Mouse (Mus musculus): ENCODE measurements around the gene Mff.
A peak's percentile ranks its signal among the peaks of the same experiment; 100 is the strongest.

Mff gene

DNA sequence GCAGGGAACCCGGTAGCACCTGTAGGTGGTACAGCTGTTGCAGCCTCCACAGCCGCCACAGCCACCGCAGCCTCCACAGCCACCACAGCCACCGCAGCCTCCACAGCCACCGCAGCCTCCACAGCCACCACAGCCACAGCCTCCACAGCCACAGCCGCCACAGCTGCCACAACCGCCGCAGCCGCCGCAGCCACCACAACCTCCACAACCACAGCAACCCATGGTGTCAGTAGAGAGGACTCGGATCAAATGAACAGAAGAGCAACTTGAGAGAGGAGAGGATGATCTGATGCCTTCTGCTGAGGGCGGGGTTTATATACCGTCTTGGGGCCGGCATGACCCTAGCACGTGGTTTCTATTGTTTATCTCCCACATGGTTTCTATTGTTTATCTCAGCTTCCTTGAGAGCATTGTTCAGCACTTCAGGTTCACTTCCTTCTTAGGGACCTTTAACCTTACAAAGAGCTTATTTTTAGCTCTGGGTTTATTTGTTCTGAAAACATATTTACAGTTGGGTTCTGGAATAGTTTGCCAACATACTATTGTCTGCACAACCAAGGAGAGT, 46.4 kb downstream of the Mff start, which contains the start of gene Gm47791:
Gm47791 (minus strand) TSS at position 222 of the 565 bp plus-strand sequence.
- no peak for DNase-seq (ENCODE audit: low spot score)

DNA sequence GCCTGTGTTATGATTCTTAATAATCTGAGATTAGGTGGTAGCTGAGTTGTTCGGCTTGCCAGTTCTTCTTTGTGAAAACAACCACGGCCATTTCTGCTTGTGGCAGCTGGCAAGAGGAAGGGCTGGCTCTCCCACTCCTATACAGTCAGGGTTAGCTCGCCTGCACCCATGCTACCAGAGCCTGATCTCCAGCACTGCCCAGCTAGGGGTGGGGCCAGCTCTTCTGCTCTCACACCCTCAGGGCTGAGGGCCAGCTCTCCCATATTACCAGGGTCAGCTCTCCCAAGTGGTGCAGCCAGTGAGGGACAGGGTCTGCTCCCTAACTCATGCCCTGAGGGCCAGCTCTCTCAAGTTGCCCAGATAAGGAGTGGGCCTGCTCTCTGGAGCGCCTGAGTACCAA, 47.7 kb downstream of the Mff start:
- no peak for DNase-seq (ENCODE audit: low spot score)

DNA sequence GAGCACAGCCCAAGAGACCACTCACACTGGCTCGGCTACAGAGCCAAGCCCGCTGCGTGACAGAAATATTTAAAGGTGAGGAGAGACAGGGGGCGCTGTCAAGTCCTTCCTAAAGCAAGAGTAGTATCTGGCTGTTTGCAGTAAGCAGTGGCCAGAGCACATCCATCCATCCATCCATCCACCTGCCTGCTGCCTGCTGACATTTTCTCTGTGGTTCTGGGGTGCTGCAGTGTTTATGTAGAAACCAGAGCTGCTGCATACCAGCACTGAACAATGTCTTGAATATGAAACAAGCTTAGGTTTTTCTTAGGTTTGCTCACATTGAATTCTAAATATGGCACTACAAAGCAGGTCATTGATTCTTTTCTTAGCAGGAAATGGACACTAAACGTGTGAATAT, 48.5 kb downstream of the Mff start:
- no peak for DNase-seq (ENCODE audit: low spot score)

DNA sequence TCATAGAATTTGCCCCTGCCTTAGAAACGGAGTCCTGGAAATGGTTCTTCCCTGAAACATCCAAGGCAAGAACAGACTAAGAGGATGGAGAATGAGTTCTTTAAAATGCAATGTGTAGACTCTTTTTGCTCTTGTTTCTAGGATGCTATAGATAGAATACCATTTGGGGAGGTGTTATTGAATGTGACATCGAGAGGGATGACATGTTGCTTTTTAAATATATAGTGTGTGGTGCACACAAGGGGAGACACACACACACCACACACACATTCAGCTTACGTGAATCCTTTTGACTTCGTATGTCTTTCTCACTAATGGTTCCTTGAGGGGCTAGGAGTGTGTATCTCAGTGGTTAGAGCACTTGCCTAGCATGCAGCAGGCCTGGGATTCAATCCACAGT, 50.6 kb downstream of the Mff start:
- no peak for DNase-seq (ENCODE audit: low spot score)

DNA sequence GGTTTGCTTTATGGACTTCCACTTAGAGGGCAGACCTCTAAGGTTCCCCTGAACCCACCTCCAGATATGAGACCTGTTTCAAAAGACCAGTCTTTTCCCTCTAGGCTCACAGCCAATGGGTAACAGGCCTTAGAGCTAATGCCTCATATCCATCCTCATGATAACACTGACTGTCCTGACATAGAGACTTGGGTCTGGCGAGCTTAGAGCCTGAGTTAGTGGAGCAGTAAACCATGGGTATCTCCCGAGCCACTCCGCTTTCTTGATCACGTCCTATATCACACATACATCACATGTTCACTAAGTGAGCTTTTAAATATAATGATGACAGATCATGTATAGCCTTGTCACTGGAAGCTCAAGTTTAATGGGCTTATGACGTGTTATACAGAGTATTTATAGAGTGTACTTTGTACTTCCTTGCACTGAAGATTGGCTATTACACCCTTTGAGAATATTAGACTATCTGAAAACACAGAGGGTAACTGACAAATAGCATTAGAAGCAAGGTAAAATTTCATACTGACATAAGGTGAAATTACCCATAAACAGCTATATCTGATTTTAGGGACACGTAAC, 54.8 kb downstream of the Mff start:
- DNase-seq (ENCODE audit: low spot score) = no peak

DNA sequence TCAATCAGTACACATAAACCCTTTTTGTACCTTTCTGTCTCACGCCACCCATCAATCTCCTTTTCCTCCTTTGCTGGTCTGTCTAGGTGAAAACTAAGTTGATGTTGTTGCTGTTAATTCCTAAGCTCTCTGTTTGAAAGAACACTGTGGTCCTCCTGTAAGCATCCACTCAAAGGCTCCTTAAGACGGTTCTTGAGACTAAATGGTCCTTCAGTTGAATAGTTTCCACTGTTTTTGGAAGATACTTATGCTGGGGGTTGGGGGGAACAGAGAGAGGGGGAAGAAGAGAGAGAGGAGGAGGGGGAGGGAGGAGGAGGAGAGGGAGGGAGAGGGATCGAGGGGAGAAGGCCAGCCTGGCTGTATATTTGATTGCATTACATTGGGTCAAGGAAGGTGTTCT, 58.9 kb downstream of the Mff start:
- DNase-seq (ENCODE audit: low spot score) = no peak

DNA sequence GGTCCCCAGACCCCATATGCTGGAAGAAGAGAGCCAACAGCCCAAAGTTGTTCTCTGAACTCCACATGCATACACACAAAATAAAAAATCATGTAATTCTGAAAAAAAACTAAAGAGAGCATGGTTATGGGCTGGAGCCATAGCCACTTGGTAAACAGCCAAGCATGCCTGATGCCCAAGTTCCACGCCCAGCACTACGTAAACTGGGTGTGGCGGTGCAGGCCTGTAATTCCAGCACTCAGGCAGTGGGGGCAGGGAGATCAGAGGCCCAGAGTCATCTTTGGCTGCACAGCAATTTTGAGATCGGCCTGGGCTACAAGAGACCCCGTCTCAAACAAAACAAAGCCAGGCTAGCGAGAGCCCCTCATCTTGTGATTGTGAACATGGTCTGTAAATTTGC, 60.9 kb downstream of the Mff start:
- DNase-seq (ENCODE audit: low spot score) = no peak

DNA sequence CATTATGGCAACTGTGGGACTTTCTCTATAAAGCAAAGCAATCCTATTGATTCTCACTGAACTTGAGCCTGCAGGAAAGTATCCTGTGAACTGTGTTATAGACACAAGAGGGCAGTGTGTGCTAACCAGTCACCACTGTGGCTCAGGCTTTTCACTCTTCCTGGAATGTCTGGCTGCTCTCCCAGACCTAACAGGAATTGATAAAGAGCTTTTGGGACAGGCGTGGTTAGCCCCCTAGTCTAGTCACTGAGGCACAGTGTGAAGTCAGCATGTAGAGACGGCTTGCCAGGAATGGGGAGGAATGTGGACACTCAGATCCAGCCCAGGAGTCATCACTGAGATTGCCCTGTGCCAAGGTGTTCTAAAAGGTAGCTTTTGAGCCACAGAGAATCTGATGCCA, 62.7 kb downstream of the Mff start:
- DNase-seq (ENCODE audit: low spot score) = peak; percentile 57

DNA sequence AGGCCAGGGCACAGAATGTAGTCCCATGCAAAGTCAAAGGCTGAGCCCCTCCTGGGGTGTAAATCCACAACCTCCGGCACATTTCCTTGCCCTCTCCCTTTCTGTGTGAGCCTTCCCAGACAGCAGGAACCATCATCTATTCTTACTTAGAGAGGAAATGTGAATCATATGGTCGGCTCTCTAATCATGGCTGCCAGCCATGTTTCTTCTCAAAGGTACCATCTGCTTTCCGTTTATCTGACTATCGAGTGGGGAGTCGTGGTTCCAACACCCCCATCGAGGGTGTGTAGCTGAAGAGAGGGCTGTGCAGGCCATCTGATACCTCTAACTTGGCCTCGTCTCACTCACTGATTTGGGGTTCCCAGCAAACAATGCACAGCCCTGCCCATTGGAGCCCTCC, 63.4 kb downstream of the Mff start:
- DNase-seq (ENCODE audit: low spot score) = no peak

DNA sequence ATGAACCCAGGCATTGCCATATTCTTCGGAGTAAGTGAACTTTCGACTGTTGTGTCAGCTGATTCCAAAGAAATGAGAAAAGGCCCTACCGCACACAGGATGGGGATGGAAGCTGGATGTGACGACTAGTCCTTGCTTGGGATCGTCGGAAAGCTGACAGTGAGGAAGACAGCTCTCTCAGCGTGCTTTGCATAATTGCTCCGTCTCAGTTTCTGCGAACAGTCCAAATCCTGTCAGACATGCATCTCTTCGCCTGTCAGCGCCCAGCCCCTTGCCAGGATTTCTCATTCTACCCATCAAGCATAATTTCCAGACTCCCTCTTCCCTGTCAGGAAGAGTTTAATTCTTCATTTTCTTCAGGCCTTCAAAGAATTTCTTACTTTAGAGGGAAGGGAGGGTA, 66.4 kb downstream of the Mff start:
- no peak for DNase-seq (ENCODE audit: low spot score)

DNA sequence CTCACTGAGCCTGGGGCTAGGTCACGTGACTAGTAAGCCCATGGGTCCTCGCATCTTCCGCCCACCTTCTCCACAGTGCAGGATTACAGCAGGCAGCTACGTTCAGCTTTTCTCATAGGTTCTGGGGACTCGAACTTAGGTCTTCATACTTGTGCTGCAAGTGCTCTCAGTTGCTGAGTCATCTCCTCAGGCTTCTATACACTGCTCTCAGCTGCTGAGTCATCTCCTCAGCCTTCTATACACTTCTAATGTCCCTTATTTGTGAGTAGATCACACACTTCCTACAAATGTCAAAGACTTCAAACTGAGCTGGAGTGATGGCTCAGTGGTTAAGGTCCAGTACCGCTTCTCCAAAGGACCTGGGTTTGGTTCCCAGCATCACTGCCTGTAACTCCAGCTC, 67.5 kb downstream of the Mff start:
- no peak for DNase-seq (ENCODE audit: low spot score)

DNA sequence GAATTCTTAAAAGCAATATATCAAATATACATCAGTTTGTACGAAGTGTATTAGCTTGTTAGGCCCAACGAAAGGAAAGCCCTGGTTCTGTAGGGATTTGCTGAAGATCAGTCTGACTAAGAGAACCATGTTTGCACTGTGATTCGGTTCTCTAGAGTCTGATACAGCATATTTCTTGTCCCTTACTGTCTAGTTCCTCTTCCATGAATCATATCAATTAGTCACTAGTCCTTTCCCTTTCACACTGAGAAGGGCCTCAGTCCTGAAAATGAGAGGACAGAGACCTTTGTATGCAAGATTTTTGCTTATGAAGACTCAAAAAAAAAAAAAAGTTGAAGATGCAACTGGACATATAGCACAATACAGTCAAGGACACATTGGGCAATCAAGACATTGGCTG, 68.4 kb downstream of the Mff start:
- DNase-seq (ENCODE audit: low spot score) = no peak

DNA sequence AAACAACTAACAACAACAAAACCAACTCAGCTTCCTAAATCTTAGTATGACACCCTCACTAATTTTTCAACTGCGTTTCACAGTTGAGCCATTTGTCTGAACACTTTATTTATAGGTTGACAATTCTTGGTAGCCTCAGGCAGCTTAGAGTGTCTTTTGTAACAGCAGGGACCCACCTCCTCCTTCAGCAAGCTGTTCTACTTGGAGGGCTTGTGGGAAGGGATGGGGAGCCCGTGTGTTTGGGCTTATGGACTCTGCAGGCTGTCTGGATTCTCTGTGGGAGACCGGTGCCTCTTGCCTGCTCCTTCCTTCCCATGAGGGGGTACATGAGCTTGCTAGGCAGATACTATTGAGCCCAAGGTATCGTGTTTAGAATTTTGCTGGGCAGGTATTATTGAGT, 69.3 kb downstream of the Mff start:
- DNase-seq (ENCODE audit: low spot score) = no peak

DNA sequence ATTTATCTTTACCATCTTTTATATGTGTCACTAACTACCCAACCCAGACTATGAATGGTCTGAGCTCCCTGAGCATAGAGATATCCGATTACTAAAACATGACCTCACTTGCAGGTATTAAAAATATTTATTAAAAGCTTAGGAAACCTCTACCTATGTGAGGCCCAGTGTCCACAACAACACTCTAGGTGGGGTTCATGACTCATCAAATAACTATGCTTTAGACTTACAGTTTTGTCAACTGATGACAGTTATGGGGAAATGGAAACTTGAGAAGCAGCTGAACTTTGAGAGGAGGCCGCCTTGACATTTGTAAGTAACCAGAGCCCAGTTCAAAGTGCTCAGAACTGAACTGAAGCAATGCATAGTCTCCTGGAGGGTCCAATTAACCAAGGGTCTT, 70.5 kb downstream of the Mff start:
- DNase-seq (ENCODE audit: low spot score) = no peak

DNA sequence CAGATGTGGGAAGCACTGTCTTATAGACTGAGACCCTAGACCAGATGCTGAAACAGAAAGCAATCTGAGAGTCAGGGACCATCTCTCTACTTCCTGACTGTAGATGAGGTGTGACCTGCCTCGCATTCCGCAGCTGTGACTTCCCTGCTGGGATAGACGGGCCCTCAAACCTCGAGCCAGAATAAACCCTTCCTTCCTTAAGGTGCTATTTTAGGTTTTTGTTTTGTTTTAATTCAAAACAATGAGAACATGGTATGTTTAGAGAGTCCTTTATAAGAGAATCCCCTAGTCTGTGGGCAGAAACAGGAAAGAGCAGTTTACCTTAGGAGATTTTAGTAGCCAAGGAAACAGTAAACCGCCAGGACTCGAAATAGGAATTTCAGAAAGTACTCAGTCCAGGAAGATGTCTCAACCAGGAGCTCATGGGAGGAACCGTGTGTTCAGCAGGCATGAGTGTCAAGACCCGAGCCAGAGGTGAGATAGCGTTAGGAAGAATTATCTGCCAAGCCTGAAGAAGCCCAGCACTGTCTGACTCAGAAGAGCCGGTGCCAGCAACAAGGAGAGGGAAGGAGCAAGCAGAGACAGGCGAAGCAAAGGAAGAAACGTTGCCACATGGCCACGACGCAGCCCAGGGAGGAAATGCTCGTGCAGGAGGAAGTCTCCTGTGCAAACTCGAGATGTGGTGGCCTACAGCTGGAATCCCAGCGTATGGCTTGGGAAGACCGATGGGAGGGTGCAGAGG, 71.2 kb downstream of the Mff start:
- DNase-seq (ENCODE audit: low spot score) = no peak

DNA sequence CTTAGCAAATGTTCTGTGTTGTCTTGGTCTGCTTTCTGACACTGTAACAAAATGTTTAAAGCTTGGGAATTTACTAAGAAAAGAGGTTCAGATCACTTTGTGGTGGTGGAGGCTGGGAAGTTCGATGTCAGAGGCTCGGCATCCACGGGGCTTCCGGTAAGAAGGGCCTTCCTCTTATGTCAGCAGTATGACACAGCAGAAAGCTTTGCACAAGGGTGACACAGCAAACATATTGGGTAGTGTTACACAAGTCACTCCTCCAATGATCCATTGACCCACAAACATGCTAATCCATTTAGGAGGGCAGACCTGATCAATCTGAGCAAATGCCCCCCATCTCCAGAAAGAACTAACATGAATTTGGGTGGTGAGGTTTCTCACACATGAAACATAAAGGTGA, 72.4 kb downstream of the Mff start:
- DNase-seq (ENCODE audit: low spot score) = no peak

DNA sequence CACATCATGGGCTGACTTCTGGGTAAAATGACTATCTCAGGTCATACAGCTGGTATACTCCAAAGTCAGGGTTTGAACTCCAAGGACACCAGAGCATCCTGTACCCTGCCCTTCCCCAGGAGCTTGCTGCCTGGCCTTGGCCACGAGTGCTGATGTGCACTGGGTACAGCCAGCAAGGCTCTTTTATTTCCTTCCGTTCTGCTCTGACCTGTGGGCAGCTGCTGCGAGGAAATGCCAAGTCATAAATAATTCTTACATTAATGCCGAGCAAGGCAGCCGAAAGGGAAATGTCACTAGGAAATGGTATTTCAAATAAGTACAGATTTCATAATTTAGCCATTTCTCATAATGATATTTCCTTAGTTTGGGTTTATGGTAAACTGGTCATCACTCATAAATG, 73.6 kb downstream of the Mff start:
- no peak for DNase-seq (ENCODE audit: low spot score)

DNA sequence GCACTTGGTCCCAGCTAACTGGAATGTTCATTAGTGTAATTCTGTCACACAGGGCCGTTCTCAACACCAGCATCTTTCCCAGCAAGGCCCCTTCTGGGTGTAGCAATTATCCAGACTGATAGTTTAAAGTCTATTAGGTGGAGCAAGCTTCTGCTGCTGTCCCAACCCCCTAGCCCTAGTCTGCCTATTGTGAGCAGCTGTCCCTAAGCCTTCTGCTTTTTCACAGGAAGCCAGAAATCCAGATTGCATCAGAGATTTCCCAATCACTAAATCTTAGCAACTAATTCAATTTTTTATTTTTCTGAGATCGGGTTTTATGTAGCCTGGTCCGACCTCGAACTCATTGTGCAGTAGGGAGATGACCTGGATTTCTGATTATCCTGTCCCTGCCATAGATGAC, 74.2 kb downstream of the Mff start:
- DNase-seq (ENCODE audit: low spot score) = no peak

DNA sequence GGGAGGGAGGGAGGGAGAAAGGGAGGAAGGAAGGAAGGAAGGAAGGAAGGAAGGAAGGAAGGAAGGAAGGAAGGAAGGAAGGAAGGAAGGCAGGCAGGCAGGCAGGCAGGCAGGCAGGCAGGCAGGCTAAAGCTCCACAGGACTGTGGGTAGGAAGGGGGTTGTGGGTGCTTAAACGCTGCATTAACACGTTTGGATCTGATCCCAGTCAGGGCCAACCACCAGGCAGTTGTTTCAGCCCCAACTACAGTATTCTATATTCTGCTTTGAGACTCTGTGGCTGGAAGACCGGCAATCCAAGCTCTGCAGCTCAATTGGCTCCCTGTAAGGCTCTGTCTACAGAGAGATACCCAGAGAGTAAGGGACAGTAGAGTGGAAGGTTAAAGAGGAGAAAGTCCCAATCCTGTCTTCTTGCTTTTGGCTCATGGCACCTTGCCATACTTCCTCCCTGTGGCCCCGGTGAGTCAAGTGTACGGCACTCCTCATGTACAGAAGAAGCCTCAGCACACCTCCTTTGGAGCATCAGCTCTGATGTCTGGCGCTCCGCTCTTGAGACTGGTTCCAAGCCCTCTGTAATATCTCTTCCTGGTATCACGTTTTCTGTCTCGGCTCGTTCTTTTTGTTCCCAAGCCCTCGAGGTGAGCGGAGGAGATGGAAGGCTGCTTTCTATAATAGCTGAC, 76.6 kb downstream of the Mff start:
- DNase-seq (ENCODE audit: low spot score) = no peak
